Comparison of ENCODE assay signal across 18 mouse cellular contexts in genomic region chr7:101982735-101983134, GRCm38 (mm10). TPM values are rescaled to one million over a fixed set of nuclear protein-coding genes. Genes with fewer than 3 reads are reported as not detected.
DNase-seq lines count a peak whose midpoint lies in the region; ATAC-seq and TF ChIP-seq lines count a peak whose summit lies in the region.
"Had no signal": no experiment of that assay in that cellular context is flagged by ENCODE, and none has a peak within 500 bp of the region (broad histone marks: within the 10 kb centered on the region; RNA-seq: fewer than 3 reads in every experiment).

No protein-coding gene starts in this region.

- no peak overlapping the region for H3K4me3 ChIP-seq in intestine, embryonic 16.5 days (ENCODE audit: low read length)
- H3K4me3 ChIP-seq in intestine, embryonic 15.5 days (replicated peaks), result no peak overlapping the region
- H3K4me3 ChIP-seq in liver, embryonic 12.5 days, result no peak overlapping the region
- H3K4me3 ChIP-seq in stomach, postnatal 0 days (ENCODE audit: low read depth, low read length), result no peak overlapping the region
- H3K4me3 ChIP-seq: erythroblast, embryonic 14.5 days; forebrain, embryonic 15.5 days; hindbrain, embryonic 13.5 days had no signal

- TF ChIP-seq EP300 in stomach, postnatal 0 days (optimal IDR thresholded peaks at IDR 0.05), result no peak

- H3K4me2 ChIP-seq in intestine, embryonic 16.5 days (ENCODE audit: low read depth, low read length), result no peak overlapping the region
- H3K4me2 ChIP-seq in intestine, embryonic 15.5 days (replicated peaks), result no peak overlapping the region
- no peak overlapping the region for H3K4me2 ChIP-seq in liver, embryonic 12.5 days
- H3K4me2 ChIP-seq in stomach, postnatal 0 days (replicated peaks; ENCODE audit: low read depth), result no peak overlapping the region
- H3K4me2 ChIP-seq: forebrain, embryonic 15.5 days; hindbrain, embryonic 13.5 days had no signal

- H3K4me1 ChIP-seq in intestine, embryonic 16.5 days (ENCODE audit: control insufficient read depth, insufficient read depth, low read length), result no peaks in the 10 kb centered on the region
- no peaks in the 10 kb centered on the region for H3K4me1 ChIP-seq in intestine, embryonic 15.5 days (replicated peaks)
- H3K4me1 ChIP-seq in liver, embryonic 12.5 days, result peaks cover 6% of the 10 kb centered on the region; the same call in 1 of the 2 replicates
- no peaks in the 10 kb centered on the region for H3K4me1 ChIP-seq in stomach, postnatal 0 days (replicated peaks; ENCODE audit: control insufficient read depth, insufficient read depth)
- H3K4me1 ChIP-seq: forebrain, embryonic 15.5 days; hindbrain, embryonic 13.5 days had no signal

- peaks cover 2% of the 10 kb centered on the region; the same call in 1 of the 2 replicates for H3K36me3 ChIP-seq in intestine, embryonic 16.5 days (ENCODE audit: control insufficient read depth, insufficient read depth, low read length)
- 0 out of 2 replicates have a peak, but pooled peaks cover 9% of the 10 kb centered on the region for H3K36me3 ChIP-seq in intestine, embryonic 15.5 days
- H3K36me3 ChIP-seq in liver, embryonic 12.5 days, result peaks cover 62% of the 10 kb centered on the region
- H3K36me3 ChIP-seq in stomach, postnatal 0 days (ENCODE audit: control insufficient read depth, insufficient read depth, low read length), result peaks cover 4% of the 10 kb centered on the region; the same call in 1 of the 2 replicates

- peak; percentile 50 for ATAC-seq in intestine, embryonic 16.5 days
- ATAC-seq in intestine, embryonic 15.5 days, result no peak; the same call in 1 of the 2 replicates
- ATAC-seq in liver, embryonic 12.5 days, result peak; percentile 47; the same call in 1 of the 2 replicates
- peak; percentile 38; the same call in 1 of the 2 replicates for ATAC-seq in stomach, postnatal 0 days (ENCODE audit: low FRiP score, low TSS enrichment)
- no peak for ATAC-seq in CD4-positive, CD25-positive, alpha-beta regulatory T cell, adult 4 months
- ATAC-seq: forebrain, embryonic 15.5 days had no signal

- no peak overlapping the region for H3K27ac ChIP-seq in intestine, embryonic 16.5 days (ENCODE audit: low read length)
- no peak overlapping the region for H3K27ac ChIP-seq in intestine, embryonic 15.5 days
- no peak overlapping the region for H3K27ac ChIP-seq in liver, embryonic 12.5 days
- H3K27ac ChIP-seq in stomach, postnatal 0 days (replicated peaks), result no peak overlapping the region
- H3K27ac ChIP-seq: forebrain, embryonic 15.5 days; hindbrain, embryonic 13.5 days had no signal

- H3K27me3 ChIP-seq in intestine, embryonic 16.5 days (replicated peaks; ENCODE audit: control insufficient read depth, insufficient read depth, low read length), result no peaks in the 10 kb centered on the region
- no peaks in the 10 kb centered on the region for H3K27me3 ChIP-seq in intestine, embryonic 15.5 days (replicated peaks)
- H3K27me3 ChIP-seq in liver, embryonic 12.5 days (replicated peaks), result no peaks in the 10 kb centered on the region
- H3K27me3 ChIP-seq in stomach, postnatal 0 days (ENCODE audit: control insufficient read depth, insufficient read depth, low read length), result no peaks in the 10 kb centered on the region
- H3K27me3 ChIP-seq: forebrain, embryonic 15.5 days; hindbrain, embryonic 13.5 days had no signal

- no peak for DNase-seq in liver
- DNase-seq in kidney, postnatal 25 days, result peak; percentile 42 to 80
- DNase-seq in stomach, postnatal 0 days (ENCODE audit: low spot score), result no peak
- DNase-seq: cerebellum, adult 2 months; cerebellum, postnatal 36 days; gastrocnemius, postnatal 25 days; heart, postnatal 10 days; lung, postnatal 14 days; retina, postnatal 1 day; right cerebral cortex, postnatal 4 days; thymus, postnatal 25 days had no signal

- TF ChIP-seq CTCF in stomach, postnatal 0 days (IDR thresholded peaks at IDR 0.05; ENCODE audit: low read depth), result no peak

- no peaks in the 10 kb centered on the region for H3K9me3 ChIP-seq in intestine, embryonic 16.5 days (ENCODE audit: control insufficient read depth, low read length)
- no peaks in the 10 kb centered on the region for H3K9me3 ChIP-seq in intestine, embryonic 15.5 days
- no peaks in the 10 kb centered on the region for H3K9me3 ChIP-seq in liver, embryonic 12.5 days (replicated peaks)
- H3K9me3 ChIP-seq in stomach, postnatal 0 days (ENCODE audit: control insufficient read depth, low read length), result no peaks in the 10 kb centered on the region
- H3K9me3 ChIP-seq: forebrain, embryonic 15.5 days; hindbrain, embryonic 13.5 days had no signal

- H3K9ac ChIP-seq in intestine, embryonic 16.5 days (ENCODE audit: low read depth, low read length), result no peak overlapping the region
- H3K9ac ChIP-seq in intestine, embryonic 15.5 days, result no peak overlapping the region
- no peak overlapping the region for H3K9ac ChIP-seq in liver, embryonic 12.5 days
- no peak overlapping the region for H3K9ac ChIP-seq in stomach, postnatal 0 days (ENCODE audit: low read length)
- H3K9ac ChIP-seq: forebrain, embryonic 15.5 days; hindbrain, embryonic 13.5 days had no signal

- WGBS in intestine, embryonic 16.5 days, result 67% methylated on average over 1 of the region's 1 CpGs
- 67% methylated on average over 1 of the region's 1 CpGs for WGBS in intestine, embryonic 15.5 days
- WGBS in liver, embryonic 12.5 days (ENCODE audit: insufficient replicate concordance), result 84% methylated on average over 1 of the region's 1 CpGs
- WGBS in stomach, postnatal 0 days, result 90% methylated on average over 1 of the region's 1 CpGs

RNA-seq across cellular contexts. Expression of gene Il18bp, which starts 35.8 kb away (rescaled TPM):
- 1.9 and 2.1 TPM in 2 replicates for polyA plus RNA-seq in intestine, embryonic 16.5 days (2015; fragmentation: Nextera tagmentation; extraction: Ambion mirVana)
- polyA plus RNA-seq in intestine, embryonic 15.5 days (2015; fragmentation: Nextera tagmentation; extraction: Ambion mirVana), result 2.3 and 2.8 TPM in 2 replicates
- polyA plus RNA-seq in liver, embryonic 12.5 days (2016; fragmentation: Nextera tagmentation; extraction: Ambion mirVana), result 4.5 and 4.9 TPM in 2 replicates
- polyA plus RNA-seq in stomach, postnatal 0 days (2015; fragmentation: Nextera tagmentation; extraction: Ambion mirVana), result 0.99 and 1.2 TPM in 2 replicates
- polyA plus RNA-seq in CD4-positive, CD25-positive, alpha-beta regulatory T cell, adult 4 months (2017; shearing (Covaris generic)), result 1 to 10 TPM; 4.5 to 5.7 TPM

RNA-seq across cellular contexts. Expression of gene Numa1, which starts 48.8 kb away (rescaled TPM):
- polyA plus RNA-seq in intestine, embryonic 16.5 days (2015; fragmentation: Nextera tagmentation; extraction: Ambion mirVana), result 39.9 and 41.9 TPM in 2 replicates
- 54.6 and 55.5 TPM in 2 replicates for polyA plus RNA-seq in intestine, embryonic 15.5 days (2015; fragmentation: Nextera tagmentation; extraction: Ambion mirVana)
- 48.7 and 53.0 TPM in 2 replicates for polyA plus RNA-seq in liver, embryonic 12.5 days (2016; fragmentation: Nextera tagmentation; extraction: Ambion mirVana)
- 20.7 and 21.9 TPM in 2 replicates for polyA plus RNA-seq in stomach, postnatal 0 days (2015; fragmentation: Nextera tagmentation; extraction: Ambion mirVana)
- 10 to 100 TPM; 66.0 to 83.2 TPM for polyA plus RNA-seq in CD4-positive, CD25-positive, alpha-beta regulatory T cell, adult 4 months (2017; shearing (Covaris generic))

RNA-seq across cellular contexts. Expression of gene Lrrc51, which starts 49.0 kb away (rescaled TPM):
- 9.7 and 10.1 TPM in 2 replicates for polyA plus RNA-seq in intestine, embryonic 16.5 days (2015; fragmentation: Nextera tagmentation; extraction: Ambion mirVana)
- 6.7 and 9.2 TPM in 2 replicates for polyA plus RNA-seq in intestine, embryonic 15.5 days (2015; fragmentation: Nextera tagmentation; extraction: Ambion mirVana)
- polyA plus RNA-seq in liver, embryonic 12.5 days (2016; fragmentation: Nextera tagmentation; extraction: Ambion mirVana), result 2.8 and 3.6 TPM in 2 replicates
- polyA plus RNA-seq in stomach, postnatal 0 days (2015; fragmentation: Nextera tagmentation; extraction: Ambion mirVana), result 6.8 and 7.0 TPM in 2 replicates
- 1 to 10 TPM; 4.8 to 6.1 TPM for polyA plus RNA-seq in CD4-positive, CD25-positive, alpha-beta regulatory T cell, adult 4 months (2017; shearing (Covaris generic))
- polyA plus RNA-seq: erythroblast, embryonic 14.5 days had no signal

Comparison
In these comparisons a context has a peak if more than half of its experiments do, and no peak if none do; other contexts are left out.
1. ATAC-seq: peak in intestine, embryonic 16.5 days (single experiment), liver, embryonic 12.5 days (single experiment) and stomach, postnatal 0 days (single experiment); none in intestine, embryonic 15.5 days (single experiment) and CD4-positive, CD25-positive, alpha-beta regulatory T cell, adult 4 months (single experiment).
2. DNase-seq: peak in kidney, postnatal 25 days (2 of 2); none in liver (single experiment) and stomach, postnatal 0 days (single experiment).